Mouse (Mus musculus) cortical plate, adult 2 months (tissue): ENCODE measurements around the gene Rpsa.
A peak's percentile ranks its signal among the peaks of the same experiment; 100 is the strongest.

Experiments
- CTCF ChIP-seq: fragments of 200-500 bp; IDR thresholded peaks from 2 replicates; pipeline ENCODE4 v1.5.1; 2011; ENCODE audit warnings: mild to moderate bottlenecking, control low read depth, low read length; ENCODE audit not compliant: insufficient read depth; ENCODE audit errors: extremely low read depth
- POLR2A ChIP-seq: fragments of 200-500 bp; IDR thresholded peaks from 2 replicates; pipeline ENCODE4 v1.6.1; 2011; ENCODE audit warnings: mild to moderate bottlenecking, low read length, control low read depth; ENCODE audit not compliant: insufficient read depth; ENCODE audit errors: extremely low read depth

- TF ChIP-seq CTCF: peak; percentile 97
- no peak for TF ChIP-seq POLR2A
These were observed 13.2 kb downstream of the Rpsa start for GRCm38 (mm10) chr9:120140652-120141051.
